Mouse (Mus musculus): ENCODE results near the gene Gm7271. TPM values are rescaled to one million over a fixed set of nuclear protein-coding genes. Genes with fewer than 3 reads are reported as not detected.

The Gm7271 gene
- polyA plus RNA-seq (2016; fragmentation: Nextera tagmentation; extraction: Ambion mirVana) = not detected in 2 replicates

DNA sequence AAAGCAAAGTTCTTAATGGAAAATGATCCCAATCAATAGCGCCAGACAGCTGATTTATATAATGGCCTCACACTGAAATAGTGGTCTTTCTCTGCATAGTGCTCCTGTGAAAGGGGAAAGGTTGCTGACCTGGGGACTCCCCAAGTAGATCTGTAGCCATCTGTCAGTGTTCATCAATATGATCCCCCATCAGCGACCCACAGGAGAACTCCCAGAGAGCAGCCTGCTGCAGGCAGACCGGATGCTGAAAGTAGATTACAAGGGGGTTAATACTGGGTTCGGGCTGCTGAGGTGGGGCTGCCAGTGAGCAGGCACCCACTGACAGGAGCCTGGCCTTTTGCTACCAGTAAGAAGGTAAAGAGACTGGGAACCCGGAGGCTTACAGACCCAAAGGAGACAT lies at the start of gene Gm7271:
Gm7271 (plus strand) TSS at position 230 of the 400 bp plus-strand sequence.
- no peak within 1 kb of the TSS for H3K27ac ChIP-seq
- no peak for DNase-seq (ENCODE audit: extremely low spot score, low spot score)
- H3K27me3 ChIP-seq (ENCODE audit: poor library complexity, severe bottlenecking) = no peaks in the 10 kb centered on the region; the same call in 1 of the 2 replicates
- H3K4me3 ChIP-seq = no peak within 1 kb of the TSS
- no peaks in the 10 kb centered on the region for H3K36me3 ChIP-seq (replicated peaks)
- 69% methylated on average over 5 of the region's 5 CpGs for WGBS
- no peaks in the 10 kb centered on the region for H3K9me3 ChIP-seq
- H3K4me1 ChIP-seq = 0 out of 2 replicates have a peak, but pooled peaks cover 4% of the 10 kb centered on the region

DNA sequence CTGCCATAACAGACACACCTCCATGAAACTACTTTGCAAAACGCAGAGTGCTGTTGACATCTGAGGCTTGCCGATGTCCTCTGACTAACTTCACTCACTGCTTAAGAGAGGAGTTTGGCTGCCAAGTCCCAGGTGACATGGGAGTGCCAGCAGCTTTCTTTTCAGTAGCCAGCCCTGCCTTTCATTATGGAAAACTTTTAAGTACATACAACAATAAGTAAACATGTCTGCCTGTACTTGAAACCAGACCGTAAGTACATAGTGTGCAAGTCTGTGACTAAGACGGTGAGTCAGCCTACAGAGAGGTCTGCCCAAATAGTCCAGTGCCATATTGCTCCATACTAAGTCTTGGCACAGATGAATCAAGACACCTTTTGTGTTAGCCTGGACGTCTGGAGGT lies 46.7 kb upstream of the Gm7271 start:
- Histone ChIP-seq H3K27ac (no peak overlapping the region), H3K4me3 (no peak overlapping the region), H3K36me3 (replicated peaks) (no peaks in the 10 kb centered on the region), H3K4me1 (no peaks in the 10 kb centered on the region), H3K9me3 (no peaks in the 10 kb centered on the region), H3K27me3 (ENCODE audit: poor library complexity, severe bottlenecking) (no peaks in the 10 kb centered on the region)
- 91% methylated on average over 5 of the region's 5 CpGs for WGBS
- DNase-seq (ENCODE audit: extremely low spot score, low spot score) = no peak

DNA sequence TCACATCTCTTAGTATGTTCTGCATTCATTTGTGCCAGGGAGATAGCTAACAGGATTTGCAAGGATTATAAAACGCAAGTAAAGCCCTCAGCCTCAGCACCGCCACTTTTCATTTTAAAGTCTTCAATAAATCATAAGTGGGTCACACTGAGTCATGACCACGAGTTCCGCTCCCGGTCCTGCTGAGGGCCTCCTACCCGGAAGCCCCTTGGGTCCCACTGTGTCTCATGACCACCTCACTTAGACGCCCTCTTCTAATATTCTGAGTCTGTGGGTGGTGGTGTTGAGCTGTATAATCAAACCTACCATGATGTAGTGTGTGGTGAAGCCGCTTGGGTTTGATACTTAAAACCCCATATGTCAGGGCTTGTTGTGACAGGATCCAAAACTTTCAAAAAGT lies 46.1 kb upstream of the Gm7271 start:
- DNase-seq (ENCODE audit: extremely low spot score, low spot score) = no peak
- 94% methylated on average over 8 of the region's 8 CpGs for WGBS
- H3K27ac ChIP-seq = no peak overlapping the region
- no peaks in the 10 kb centered on the region for H3K4me1 ChIP-seq
- H3K27me3 ChIP-seq (ENCODE audit: poor library complexity, severe bottlenecking) = no peaks in the 10 kb centered on the region
- no peaks in the 10 kb centered on the region for H3K9me3 ChIP-seq
- no peaks in the 10 kb centered on the region for H3K36me3 ChIP-seq (replicated peaks)
- H3K4me3 ChIP-seq = no peak overlapping the region

DNA sequence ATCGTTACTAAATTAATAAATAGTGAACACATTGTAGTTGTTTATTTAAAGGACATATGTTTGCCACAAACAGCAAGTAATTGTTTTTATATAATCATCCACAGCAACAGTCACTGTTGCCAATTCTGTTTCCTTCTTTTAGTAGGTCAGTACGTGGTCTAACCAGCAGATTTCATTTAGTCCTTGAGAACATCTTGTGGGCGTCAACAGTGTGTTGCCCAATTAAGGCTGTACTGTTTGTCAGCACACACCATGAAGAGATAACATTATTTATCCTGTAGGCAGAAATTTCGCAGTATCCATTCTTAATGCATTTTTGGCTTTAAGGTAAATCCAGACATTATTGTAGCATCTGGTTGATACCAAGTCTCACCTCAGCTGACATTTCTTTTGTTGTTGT lies 42.4 kb upstream of the Gm7271 start:
- no peak for DNase-seq (ENCODE audit: extremely low spot score, low spot score)
- no peak overlapping the region for H3K4me3 ChIP-seq
- WGBS = 87% methylated on average over 4 of the region's 4 CpGs
- H3K4me1 ChIP-seq = no peaks in the 10 kb centered on the region
- H3K27me3 ChIP-seq (ENCODE audit: poor library complexity, severe bottlenecking) = no peaks in the 10 kb centered on the region
- no peaks in the 10 kb centered on the region for H3K36me3 ChIP-seq (replicated peaks)
- H3K27ac ChIP-seq = no peak overlapping the region
- no peaks in the 10 kb centered on the region for H3K9me3 ChIP-seq

DNA sequence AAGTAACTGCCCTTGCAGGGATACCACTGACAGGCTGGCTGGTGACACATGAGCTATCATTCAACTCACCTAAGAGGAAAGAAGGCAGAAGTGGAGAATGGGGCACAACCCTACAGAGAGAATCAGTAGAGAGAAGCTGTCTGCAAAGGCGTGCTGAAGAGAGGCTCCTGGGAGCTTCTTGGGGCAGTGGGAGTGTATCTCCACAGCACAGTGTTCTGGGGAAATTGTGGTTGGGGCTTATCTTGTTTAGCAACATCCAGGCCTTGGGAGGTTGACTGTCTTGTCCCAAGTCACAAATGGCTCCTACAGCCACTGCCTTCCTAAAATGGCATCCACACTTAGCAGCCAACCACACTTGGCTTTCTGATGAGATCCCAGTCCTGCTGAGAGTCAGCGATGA lies 8.9 kb upstream of the Gm7271 start:
- H3K27me3 ChIP-seq (ENCODE audit: poor library complexity, severe bottlenecking) = no peaks in the 10 kb centered on the region
- H3K9me3 ChIP-seq = no peaks in the 10 kb centered on the region
- H3K4me3 ChIP-seq = no peak overlapping the region
- H3K27ac ChIP-seq = no peak overlapping the region
- H3K4me1 ChIP-seq = peaks cover 8% of the 10 kb centered on the region; the same call in 1 of the 2 replicates
- no peaks in the 10 kb centered on the region for H3K36me3 ChIP-seq (replicated peaks)
- no peak for DNase-seq (ENCODE audit: extremely low spot score, low spot score)
- WGBS = 90% methylated on average over 2 of the region's 2 CpGs

DNA sequence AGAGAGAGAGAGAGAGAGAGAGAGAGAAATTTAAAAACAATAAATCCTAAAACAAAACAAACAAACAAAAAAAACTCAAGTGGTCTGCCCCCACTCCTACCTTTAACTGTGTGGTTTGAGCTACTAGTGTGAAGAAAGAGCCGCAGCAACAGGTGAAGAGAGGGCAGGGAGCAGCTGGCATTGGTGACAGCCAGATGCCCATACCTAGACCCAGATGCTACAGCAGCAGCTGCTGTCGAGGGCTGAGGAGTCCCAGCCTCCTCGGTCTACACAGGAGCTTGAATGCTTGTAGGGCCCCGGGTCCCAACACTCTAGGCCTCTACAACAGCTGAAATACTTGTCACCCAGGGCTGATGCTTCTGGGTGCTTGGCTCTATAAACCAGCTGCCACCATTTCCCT lies 7.0 kb upstream of the Gm7271 start:
- Histone ChIP-seq H3K4me3 (no peak overlapping the region), H3K27ac (no peak overlapping the region), H3K9me3 (no peaks in the 10 kb centered on the region), H3K36me3 (replicated peaks) (no peaks in the 10 kb centered on the region), H3K27me3 (ENCODE audit: poor library complexity, severe bottlenecking) (no peaks in the 10 kb centered on the region), H3K4me1 (peaks cover 8% of the 10 kb centered on the region; the same call in 1 of the 2 replicates)
- DNase-seq (ENCODE audit: extremely low spot score, low spot score) = no peak
- 77% methylated on average over 4 of the region's 4 CpGs for WGBS

DNA sequence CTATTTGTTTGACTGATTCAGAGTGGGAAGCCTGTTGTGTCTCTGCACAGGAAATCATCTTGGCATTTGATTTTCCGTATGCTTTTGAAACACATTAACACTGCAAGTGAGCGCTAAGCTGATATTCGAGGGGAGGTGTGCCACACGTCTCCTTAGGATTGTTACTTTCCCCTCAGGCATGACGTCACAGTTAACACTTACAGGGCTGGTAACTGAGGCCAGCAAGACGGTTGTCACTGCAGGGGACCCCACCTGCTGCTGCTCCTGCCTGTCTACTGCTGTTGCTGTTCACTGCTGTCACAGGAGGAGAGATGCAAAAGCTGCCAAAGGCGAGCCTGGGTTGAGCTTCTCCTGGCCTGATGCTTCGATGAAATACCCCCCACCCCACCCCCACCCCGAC lies 6.1 kb upstream of the Gm7271 start:
- no peak overlapping the region for H3K4me3 ChIP-seq
- peaks cover 8% of the 10 kb centered on the region; the same call in 1 of the 2 replicates for H3K4me1 ChIP-seq
- no peak overlapping the region for H3K27ac ChIP-seq
- no peaks in the 10 kb centered on the region for H3K36me3 ChIP-seq (replicated peaks)
- no peaks in the 10 kb centered on the region for H3K9me3 ChIP-seq
- no peak for DNase-seq (ENCODE audit: extremely low spot score, low spot score)
- 42% methylated on average over 9 of the region's 9 CpGs for WGBS
- H3K27me3 ChIP-seq (ENCODE audit: poor library complexity, severe bottlenecking) = no peaks in the 10 kb centered on the region

DNA sequence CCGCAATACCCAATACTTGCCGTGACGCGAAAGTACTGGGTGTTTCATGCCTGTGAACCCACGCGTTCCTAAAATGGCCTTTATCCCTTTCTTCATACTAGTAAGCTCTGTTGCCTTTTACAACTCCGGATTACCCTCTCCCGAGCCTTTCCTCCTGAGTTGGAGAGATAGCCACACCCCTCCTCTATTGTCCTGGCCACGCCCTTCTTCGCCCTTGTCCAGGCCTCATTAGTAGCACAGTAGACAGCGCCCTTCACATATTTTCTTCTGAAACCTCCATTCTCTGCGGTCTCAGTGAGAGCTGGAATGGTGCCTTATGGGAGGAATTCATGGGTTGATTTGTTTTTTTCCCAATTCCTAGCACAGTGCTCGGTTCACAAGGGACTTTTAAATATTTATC lies 11.3 kb downstream of the Gm7271 start:
- H3K27ac ChIP-seq = no peak overlapping the region
- H3K4me1 ChIP-seq = no peaks in the 10 kb centered on the region
- H3K9me3 ChIP-seq = no peaks in the 10 kb centered on the region
- no peak for DNase-seq (ENCODE audit: extremely low spot score, low spot score)
- no peak overlapping the region for H3K4me3 ChIP-seq
- no peaks in the 10 kb centered on the region for H3K27me3 ChIP-seq (ENCODE audit: poor library complexity, severe bottlenecking)
- 78% methylated on average over 13 of the region's 13 CpGs for WGBS
- no peaks in the 10 kb centered on the region for H3K36me3 ChIP-seq (replicated peaks)

DNA sequence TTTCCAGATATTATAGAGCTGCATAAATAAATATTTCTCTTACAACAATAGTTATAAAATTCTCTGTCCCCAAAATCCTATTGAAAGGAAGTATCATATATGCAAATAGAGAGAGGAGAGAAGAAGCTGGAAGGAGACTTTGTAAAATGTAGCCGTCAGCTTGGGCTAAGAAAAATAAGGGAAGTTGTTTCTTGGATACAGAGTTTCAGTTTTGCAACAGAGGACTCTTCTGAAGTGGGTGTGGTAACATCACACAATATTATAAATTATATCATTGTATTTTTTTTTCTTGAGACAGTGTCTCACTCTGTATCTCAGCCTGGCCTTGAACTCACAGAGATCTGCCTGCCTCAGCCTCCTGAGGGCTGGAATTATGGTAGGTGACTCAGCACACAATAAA lies 38.6 kb downstream of the Gm7271 start:
- Histone ChIP-seq H3K4me1 (no peaks in the 10 kb centered on the region), H3K4me3 (no peak overlapping the region), H3K9me3 (no peaks in the 10 kb centered on the region), H3K27ac (no peak overlapping the region), H3K36me3 (replicated peaks) (no peaks in the 10 kb centered on the region), H3K27me3 (ENCODE audit: poor library complexity, severe bottlenecking) (no peaks in the 10 kb centered on the region)
- WGBS = 92% methylated on average over 1 of the region's 1 CpGs
- DNase-seq (ENCODE audit: extremely low spot score, low spot score) = no peak

DNA sequence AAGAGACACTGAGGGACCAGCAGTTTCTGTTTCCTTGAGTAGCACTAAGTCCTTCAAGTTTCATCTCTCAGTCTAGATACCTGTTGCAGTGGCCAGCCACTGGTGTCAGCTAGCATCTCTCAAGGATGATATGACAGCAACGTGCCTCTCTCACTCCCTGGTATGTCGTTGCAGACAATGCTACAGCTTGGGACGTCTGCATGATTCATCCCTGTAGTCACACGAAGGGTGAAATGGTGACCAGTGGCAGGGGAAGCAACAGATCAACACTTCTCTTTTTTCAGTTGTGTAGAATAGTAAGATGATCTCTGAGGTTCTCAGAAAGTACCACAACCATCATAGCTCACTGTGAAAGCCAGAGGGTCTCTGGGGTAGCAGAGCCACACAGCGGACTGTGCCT lies 40.8 kb downstream of the Gm7271 start:
- H3K36me3 ChIP-seq (replicated peaks) = no peaks in the 10 kb centered on the region
- no peak overlapping the region for H3K4me3 ChIP-seq
- 77% methylated on average over 5 of the region's 5 CpGs for WGBS
- no peak for DNase-seq (ENCODE audit: extremely low spot score, low spot score)
- H3K9me3 ChIP-seq = no peaks in the 10 kb centered on the region
- peaks cover under 1% of the 10 kb centered on the region; the same call in 1 of the 2 replicates for H3K4me1 ChIP-seq
- H3K27ac ChIP-seq = no peak overlapping the region
- no peaks in the 10 kb centered on the region for H3K27me3 ChIP-seq (ENCODE audit: poor library complexity, severe bottlenecking)

DNA sequence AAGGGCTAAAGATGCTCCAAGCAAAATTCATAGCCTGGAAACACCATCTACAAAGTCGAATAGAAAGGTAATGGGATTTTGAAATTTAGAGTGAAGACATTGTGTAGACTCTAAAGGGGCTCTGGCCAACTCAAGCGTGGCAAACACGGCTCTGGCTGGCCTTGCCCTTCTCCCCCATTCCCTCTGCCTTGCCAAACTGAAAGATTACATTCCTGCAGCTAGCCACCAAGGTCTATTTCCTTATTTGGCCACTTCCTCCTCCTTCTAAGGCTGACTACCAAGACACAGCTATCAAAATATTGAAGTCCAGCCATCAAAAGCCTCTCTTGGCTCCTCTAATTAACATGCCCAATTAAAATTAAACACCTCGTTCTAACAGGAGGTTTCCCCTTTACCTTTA lies 41.2 kb downstream of the Gm7271 start:
- DNase-seq (ENCODE audit: extremely low spot score, low spot score) = no peak

DNA sequence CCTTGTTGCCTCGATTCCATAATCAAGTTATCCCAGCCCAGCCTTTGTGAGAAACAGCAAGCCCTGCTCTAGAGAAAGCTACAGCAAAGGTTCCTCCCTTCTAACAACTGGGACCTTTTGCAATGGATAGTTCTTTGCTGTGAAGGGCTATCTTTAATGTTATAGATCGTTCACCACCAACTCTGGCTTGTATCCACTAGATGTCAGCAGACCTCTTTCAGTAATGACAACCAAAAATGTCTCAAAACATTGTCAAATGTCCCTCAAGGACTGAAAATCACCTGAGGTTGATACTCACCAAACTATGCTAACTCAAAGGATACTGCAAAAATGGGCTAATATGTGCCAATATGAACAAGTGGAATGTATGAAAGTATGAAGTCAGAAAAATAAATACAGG lies 42.0 kb downstream of the Gm7271 start:
- Histone ChIP-seq H3K4me3 (no peak overlapping the region), H3K27me3 (ENCODE audit: poor library complexity, severe bottlenecking) (no peaks in the 10 kb centered on the region), H3K4me1 (peaks cover 13% of the 10 kb centered on the region), H3K27ac (no peak overlapping the region), H3K36me3 (replicated peaks) (no peaks in the 10 kb centered on the region), H3K9me3 (no peaks in the 10 kb centered on the region)
- no peak for DNase-seq (ENCODE audit: extremely low spot score, low spot score)
- 61% methylated on average over 2 of the region's 2 CpGs for WGBS

More for the DNA sequence above, 41.2 kb downstream of the Gm7271 start:
- H3K27ac ChIP-seq = no peak overlapping the region
- H3K9me3 ChIP-seq = no peaks in the 10 kb centered on the region
- H3K4me3 ChIP-seq = no peak overlapping the region
- peaks cover 5% of the 10 kb centered on the region for H3K4me1 ChIP-seq
- H3K36me3 ChIP-seq (replicated peaks) = no peaks in the 10 kb centered on the region
- H3K27me3 ChIP-seq (ENCODE audit: poor library complexity, severe bottlenecking) = no peaks in the 10 kb centered on the region
- WGBS = 72% methylated on average over 4 of the region's 4 CpGs

DNA sequence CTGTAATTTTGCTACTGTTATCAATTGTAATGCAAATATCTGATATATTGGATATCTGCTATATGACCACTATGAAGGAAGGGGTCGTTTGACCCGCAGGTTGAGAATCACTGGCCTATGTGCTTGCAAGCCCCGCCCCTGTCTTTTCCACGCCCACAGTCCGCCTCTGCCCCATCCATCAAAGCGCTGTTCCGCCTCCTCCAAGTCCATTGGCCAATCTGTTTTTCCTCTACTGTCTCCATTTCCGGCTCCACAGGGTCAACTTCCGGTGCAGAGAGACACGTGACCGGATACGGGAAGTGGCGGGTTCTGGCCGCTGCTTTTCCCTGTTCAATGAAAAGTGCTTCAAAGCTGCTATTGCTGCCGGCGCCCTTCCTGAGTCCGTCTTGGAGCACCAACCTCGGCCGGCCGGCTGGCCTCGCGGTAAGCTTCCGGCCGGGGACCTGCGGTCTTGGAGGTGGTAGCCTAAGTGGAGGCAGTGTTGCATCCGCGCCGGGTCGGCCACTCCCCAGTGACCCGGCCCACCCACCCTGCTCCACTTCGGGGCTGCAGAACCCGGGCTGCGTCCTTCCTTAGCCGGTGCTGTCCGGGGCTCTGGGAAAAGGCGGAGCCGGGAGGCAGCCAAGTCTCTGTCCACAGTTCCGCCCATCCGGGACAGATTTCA lies 45.3 kb downstream of the Gm7271 start, which contains the start of gene Exoc1:
Exoc1 (plus strand) TSS at position 272 of the 664 bp plus-strand sequence.
- H3K27me3 ChIP-seq (ENCODE audit: poor library complexity, severe bottlenecking) = no peaks in the 10 kb centered on the region
- H3K4me3 ChIP-seq = peak within 1 kb of the TSS; percentile 96
- peaks cover 16% of the 10 kb centered on the region for H3K4me1 ChIP-seq
- no peaks in the 10 kb centered on the region for H3K9me3 ChIP-seq
- DNase-seq (ENCODE audit: extremely low spot score, low spot score) = peak; percentile 98
- peaks cover 12% of the 10 kb centered on the region for H3K36me3 ChIP-seq (replicated peaks)
- H3K27ac ChIP-seq = peak within 1 kb of the TSS; percentile 87
- under 1% methylated on average over 39 of the region's 39 CpGs for WGBS
